Mouse (Mus musculus): Measurements from ENCODE around the gene Apold1.

Apold1 gene

DNA sequence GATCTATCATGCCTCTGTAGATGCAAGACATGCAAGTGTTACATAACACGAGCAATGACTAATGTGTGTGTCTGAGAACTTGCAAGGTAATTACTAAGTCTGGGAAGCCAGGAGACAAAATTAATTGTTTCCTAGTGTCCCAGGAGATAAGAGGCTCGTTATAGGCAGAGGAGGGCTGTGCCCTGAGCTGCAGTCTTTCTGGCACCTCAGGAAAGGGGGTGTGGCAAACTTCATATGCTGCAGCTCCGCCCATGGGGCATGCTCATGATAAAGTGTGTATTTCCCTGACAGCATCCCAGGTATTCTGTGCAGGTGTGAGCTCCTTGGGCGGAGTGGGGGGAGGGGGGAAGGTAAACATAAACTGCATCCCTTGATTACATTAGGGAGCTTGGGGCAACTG is 9.4 kb upstream of the Apold1 start:
- no peak for DNase-seq (ENCODE audit: low spot score in 2 of 2)

DNA sequence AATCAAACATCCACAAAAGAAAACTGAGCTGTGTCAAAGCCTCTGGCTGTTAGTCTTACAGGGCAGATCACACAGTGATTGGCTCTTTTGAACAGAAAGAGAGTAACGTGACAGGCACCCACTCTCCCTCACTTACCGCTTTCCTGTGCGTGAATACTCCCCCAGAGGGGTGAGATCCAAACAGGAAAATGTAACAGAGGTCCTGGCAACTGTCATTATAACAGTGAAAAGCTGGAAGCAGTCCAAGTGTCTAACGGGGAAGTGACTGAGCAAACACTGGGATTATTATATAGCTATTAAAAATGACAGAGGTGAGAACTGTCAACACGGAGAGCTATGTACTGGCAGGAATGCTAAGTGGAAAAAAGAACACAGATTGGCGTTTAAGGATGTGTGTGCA is 4.9 kb upstream of the Apold1 start:
- no peak for DNase-seq (ENCODE audit: low spot score in 2 of 2)

DNA sequence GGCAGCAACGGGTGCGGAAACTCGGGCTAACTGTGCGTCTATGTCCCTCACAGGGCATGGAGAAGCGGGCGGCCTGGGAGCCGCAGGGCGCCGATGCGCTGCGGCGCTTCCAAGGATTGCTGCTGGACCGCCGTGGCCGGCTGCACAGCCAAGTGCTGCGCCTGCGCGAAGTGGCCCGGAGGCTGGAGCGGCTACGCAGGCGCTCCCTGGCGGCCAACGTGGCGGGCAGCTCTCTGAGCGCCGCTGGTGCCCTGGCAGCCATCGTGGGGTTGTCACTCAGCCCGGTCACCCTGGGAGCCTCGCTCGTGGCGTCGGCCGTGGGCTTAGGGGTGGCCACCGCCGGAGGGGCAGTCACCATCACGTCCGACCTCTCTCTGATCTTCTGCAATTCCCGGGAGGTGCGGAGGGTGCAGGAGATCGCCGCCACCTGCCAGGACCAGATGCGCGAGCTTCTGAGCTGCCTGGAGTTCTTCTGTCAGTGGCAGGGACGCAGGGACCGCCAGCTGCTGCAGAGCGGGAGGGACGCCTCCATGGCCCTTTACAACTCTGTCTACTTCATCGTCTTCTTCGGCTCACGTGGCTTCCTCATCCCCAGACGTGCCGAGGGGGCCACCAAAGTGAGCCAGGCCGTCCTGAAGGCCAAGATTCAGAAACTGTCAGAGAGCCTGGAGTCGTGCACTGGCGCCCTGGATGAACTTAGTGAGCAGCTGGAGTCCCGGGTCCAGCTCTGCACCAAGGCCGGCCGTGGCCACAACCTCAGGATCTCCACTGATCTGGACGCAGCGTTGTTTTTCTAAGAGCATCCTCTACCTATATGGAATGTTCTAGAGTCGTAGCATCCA is 2.2 kb downstream of the Apold1 start:
- peak; percentile 77 to 83 for DNase-seq (ENCODE audit: low spot score in 2 of 2)

DNA sequence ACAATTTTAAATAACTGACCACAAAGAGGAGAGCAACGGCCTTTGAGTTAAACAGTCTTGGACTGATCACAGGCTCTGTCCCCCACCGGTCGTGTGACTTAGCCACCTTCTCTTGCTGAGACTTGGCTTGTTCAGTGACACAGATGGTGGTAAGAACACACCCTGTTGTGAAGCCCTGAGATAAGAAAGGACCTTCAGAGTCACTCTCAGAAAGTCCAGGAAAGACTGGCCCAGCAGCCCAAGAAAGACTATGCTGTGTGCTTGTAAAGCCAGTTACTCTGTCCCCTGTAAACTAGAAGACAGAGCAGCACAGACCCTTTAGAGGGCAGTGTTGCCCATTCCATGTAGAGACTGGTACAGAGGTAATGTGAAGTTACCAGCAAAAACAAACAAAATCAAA is 3.2 kb downstream of the Apold1 start:
- DNase-seq (ENCODE audit: low spot score in 2 of 2), result no peak

DNA sequence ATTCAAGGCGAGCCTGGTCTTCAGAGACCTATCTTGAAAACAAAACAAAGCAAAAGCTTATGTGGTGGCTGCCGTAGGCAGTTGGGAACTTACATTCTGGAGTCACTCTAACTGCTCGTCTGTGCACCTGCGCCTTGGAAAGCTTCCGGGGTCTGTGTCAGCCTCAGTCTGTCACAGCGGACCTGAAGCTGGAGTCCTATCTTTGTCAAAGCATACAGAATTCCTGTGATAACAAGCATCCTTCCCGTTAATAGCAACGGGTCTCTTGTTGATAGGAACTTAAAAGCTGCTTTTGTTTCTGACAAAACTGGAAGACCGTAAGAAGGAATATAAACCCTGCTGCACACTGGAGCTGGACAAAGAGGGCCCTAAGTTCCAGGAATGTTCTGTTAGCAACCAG is 6.9 kb downstream of the Apold1 start:
- DNase-seq (ENCODE audit: low spot score in 2 of 2), result no peak

DNA sequence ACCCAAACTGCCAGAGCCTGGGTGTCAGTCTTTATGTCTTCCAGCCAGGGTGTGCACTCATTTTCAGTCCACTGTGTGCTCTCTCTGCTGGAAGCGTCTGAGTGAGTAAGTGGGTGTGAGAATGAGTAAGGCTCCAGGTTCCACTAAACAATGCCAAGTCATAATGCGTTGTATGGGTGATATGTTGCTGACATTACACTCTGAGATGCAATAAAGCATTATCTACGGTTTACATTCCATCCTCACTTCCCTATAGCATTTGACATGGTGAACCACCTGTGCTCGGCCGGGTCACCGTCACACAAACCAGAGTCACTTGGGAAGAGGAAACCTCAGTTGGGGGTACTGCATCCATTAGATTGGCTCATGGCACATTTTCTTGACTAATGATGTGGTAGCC is 9.2 kb downstream of the Apold1 start:
- DNase-seq (ENCODE audit: low spot score in 2 of 2), result no peak

DNA sequence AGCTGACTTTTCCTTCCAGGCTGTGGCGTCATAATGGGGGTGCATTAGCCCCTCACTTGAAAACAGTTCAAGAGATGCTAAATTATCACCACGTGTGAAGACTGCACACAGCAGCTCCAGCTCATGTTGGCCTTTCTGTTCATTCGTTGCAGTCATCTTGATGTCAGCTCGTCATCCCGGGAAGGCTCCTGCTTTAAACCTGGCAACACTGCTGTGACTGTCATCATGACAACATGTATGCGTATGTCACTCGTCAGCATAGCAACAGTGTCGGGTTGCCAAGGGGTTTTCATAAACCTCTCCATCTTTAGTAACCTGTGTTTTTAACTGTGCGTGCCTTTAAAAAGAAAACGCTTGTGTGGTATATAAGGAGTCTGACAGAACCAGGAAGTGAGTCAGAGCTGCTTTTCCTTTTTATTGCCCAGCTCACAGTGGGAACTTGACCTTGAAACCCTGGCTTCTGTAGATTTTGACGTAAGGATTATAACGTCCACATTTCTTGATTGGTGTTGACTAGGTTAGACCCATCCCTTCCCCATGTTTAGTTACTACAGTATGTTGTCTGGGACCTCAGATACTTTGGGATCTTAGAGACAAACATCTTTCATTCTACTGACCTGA is 12.6 kb downstream of the Apold1 start:
- peak; percentile 43 to 74 for DNase-seq (ENCODE audit: low spot score in 2 of 2)

DNA sequence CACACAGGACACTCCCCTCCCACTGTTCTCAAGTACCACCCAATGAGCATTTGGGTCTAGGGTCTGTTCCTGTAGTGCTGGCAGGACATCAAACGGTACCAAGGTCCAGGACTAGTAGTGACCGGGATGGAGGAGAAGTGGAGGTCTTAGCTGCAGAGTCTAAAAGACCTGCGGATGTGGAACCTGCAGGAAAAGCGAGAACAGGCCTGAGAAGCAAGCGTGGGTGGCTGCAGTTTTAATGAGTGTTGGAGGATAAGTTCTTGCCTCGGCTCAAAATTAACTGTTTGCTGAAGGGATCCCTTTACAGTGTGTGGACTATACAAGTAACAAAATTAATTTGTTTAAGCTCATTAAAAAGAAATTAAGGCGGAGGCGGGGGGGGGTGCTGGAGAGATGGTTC is 13.5 kb downstream of the Apold1 start:
- DNase-seq (ENCODE audit: low spot score in 2 of 2), result no peak

DNA sequence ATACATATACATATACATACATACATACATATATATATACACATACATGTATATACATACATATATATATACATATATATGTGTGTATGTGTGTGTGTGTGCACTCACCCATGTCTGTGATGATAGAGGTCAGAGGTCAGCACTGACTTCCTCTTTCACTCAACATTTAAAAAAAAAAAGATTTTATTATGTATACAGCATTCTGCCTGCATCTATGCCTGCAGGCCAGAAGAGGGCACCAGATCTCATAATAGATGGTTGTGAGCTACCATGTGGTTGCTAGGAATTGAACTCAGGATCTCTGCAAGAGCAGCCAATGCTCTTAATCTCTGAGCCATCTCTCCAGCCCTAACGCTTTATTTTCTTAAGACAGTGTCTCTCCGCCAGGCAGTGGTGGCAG is 15.4 kb downstream of the Apold1 start:
- DNase-seq (ENCODE audit: low spot score in 2 of 2), result no peak

DNA sequence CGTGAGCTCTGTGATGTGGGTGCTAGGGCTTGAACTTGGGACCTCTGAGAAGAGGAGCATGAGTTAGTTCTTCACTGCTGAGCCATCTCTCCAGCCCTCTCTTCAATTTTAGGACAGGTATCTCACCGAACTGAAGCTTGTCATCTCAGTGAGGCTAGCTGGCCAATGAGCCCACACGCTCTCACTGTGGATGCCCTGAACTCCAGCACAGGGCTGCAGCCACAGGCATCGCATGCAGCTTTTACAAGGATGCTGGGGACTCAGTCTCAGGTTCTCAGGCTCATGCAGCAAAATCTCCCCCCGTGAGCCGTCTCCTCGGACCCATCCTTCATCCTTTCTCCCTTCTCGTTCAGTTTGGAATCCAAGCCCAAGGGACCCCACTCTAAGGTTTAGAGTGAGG is 16.6 kb downstream of the Apold1 start:
- no peak for DNase-seq (ENCODE audit: low spot score in 2 of 2)

DNA sequence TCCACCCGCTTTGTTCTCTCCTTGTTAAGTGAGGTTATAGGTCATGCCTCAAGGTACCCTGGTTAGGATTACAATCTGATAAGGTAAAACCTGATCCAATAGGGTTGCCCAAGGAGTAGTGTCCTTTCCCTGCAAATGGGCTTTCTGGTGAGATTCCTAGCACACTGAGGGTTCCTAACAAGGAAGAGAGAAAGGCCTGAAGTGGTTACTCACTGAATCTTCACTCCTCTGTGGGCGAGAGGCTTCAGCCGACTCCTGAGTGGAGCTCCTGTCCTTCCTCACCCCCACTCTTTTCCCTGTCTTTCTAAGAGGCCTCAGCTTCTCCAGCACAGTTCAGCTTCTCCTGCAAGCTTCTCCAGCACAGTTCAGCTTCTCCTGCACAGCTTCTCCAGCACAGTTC is 17.3 kb downstream of the Apold1 start:
- DNase-seq (ENCODE audit: low spot score in 2 of 2), result no peak

DNA sequence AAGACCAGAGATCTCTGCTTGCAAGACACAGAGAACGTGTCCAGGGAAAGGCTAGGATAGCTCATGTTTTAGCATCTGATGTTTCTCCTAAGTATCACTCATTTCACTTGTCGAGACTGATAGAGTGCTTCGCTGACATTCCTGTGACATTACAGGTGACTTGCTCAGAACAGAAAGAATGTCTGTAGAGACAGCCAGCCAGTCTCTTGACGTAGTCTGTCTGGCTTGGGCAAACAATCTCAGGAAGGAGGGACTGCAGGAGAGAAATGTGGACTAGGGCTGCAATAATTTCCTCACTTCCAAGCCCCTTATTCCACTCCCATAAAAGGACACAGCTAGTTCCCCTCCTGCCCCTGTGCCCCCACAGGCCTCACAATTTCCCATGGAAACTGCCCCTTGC is 18.8 kb downstream of the Apold1 start:
- no peak for DNase-seq (ENCODE audit: low spot score in 2 of 2)

DNA sequence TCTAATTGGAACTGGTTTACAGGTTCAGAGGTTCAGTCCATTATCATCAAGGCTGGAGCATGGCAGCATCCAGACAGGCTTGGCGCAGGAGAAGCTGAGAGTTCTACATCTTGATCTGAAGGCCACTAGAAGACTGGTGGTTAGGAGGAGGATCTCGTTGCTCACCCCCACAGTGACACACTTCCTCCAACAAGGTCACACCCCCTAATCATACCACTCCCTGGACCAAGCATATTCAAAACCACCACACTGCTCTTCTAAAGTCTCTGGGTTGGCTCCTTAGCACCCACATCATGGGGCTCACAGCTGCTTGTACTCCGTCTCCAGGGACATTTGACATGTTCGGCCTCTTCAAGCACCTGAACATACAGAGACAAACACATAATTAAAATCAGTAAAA is 20.5 kb downstream of the Apold1 start:
- no peak for DNase-seq (ENCODE audit: low spot score in 2 of 2)

DNA sequence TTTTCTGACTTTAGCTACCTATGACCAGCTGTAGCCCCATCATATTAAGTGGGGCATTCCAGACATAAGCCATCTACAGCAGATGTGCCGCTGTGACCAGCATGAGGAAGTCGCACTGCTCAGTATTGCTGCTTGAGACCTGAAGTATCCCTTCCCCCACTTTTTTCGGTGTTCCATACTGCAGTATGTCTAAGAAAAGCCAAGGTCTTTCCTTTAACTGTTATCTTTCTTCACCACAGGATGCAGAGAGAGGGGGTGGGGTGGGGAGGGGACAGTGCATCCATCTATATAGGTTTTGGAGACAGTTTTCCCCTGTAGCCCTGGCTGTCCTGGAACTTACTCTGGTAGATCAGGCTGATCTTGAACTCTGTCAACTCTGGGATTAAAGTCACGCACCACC is 24.9 kb downstream of the Apold1 start:
- no peak for DNase-seq (ENCODE audit: low spot score in 2 of 2)

DNA sequence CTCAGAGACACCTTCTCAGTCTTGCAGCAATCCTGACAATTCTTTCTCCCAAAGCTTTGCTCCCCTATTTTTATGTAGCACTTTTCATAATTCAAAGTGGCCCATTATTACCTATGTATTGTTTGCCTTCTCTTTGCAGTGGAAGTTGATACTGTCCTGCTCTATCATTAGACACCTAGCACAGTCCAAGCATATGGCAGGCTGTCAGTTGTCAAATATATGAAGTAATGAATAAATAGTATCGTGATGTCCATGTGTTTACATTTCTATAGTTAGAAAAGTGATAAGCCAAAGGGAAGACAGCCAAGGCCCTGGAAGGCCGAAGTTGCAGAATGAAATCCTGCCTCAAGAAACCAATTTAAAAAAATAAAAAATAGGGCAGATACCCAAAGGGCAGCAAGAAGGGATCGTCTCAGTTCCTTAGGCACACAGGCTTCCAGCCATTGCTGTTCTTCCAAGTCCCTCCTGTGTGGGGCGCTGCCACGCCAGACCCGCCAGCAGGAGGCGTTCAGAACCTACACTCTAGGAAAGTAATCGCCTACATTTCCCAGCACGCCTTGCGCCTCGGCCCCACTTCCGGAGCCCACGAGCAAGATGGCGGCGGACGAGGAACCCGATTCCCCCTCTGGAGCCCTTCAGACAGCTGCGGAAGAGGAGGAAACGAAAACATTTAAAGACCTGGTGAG is 29.7 kb downstream of the Apold1 start, which contains the start of gene Ddx47:
TSS of gene Ddx47 (plus strand) at position 565 of the 686 bp plus-strand sequence.
- DNase-seq (ENCODE audit: low spot score in 2 of 2), result peak; percentile 88 to 93

DNA sequence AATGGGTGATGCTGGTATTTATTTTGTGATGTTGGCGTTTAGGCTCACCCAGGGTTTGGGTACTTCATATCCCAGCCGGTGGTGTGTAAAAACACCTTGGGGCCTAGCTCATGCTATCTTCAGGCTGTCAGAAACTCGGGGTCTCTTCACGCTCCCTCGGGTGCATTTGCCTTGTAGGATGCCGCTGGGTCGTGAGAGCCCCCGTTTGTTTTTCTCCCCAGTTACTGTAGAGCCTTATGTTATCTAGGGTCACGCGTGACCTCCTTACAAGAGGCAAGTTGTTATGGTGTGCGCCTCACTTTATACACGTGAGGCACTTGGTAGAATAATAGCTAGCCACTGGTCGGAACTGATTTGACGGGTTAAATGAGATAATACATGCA is 30.2 kb downstream of the Apold1 start:
- no peak for DNase-seq (ENCODE audit: low spot score in 2 of 2)

DNA sequence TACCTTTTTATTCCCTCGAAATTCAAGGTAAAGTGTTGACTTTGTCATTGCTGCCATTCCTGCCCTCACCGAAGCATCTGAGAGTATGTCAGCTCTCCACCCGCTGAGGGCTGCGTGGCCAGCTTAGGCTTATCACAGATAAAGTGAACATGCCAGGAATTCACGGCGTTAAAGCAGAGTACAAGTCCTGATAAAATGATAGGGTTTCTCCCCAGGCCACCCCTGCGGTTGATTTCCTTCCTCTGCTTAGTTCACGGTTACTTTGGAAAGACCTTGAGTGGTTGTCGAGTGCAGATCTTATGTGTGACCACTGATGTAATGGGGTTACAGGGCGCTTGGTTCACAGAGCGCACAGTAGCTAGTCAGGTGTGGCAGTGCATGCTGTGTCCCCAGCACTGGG is 35.7 kb downstream of the Apold1 start:
- DNase-seq (ENCODE audit: low spot score in 2 of 2), result no peak

DNA sequence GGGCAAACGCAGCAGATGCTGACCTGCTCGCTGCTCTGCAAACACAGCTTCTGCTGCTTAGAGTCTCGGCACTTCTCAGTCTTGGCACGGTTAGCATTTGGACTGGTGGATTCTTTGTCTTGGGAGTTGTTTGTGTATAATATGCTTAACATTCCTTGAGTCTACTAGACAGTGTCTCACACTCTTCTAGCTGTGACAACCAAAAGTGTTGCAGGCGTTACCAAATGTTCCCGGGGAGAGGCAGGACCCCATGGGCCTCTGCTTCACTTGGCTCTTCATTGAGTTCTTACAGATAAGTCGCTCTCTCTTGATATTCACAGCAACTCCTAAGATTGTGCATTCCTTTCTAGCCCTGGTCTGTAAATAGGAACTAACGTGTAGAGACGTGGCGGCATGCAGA is 38.0 kb downstream of the Apold1 start:
- no peak for DNase-seq (ENCODE audit: low spot score in 2 of 2)

DNA sequence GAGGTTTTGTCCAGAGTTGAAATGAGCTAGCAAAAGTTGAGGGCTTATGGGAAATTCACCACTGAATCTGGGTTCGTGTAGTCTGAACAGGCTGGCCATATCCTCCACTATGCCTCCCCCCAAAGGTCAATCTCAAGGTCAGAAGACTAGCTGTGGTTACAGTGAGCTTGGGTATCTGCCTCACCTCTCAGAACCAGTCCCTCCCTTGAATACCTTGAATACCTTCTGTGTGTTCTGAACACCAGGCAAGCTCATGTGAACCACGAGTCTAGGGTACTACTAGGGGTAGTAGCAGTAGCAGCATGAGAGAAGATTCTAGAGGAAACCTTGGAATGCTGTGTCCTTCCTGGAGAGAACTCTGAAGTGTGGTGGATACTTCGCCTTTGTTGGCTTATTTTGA is 40.1 kb downstream of the Apold1 start:
- no peak for DNase-seq (ENCODE audit: low spot score in 2 of 2)

DNA sequence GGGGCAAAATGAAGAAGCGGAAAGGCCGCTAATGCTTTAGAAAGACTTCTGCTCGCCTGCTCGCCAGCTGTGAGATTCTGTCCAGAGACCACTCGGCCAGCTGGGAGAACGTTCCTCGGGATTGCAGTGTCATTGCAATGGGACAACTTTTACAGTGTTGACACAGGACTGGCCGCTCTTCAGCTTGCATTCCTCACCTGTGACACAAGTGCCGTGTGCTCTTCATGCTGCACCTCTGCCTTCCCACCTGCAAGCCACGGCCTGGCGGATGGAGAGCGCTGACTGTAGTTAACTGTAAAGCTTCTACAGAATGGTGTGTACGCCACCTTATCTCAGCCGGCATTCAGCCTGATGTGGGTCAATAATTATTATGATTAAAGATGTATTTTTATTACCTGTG is 41.9 kb downstream of the Apold1 start:
- no peak for DNase-seq (ENCODE audit: low spot score in 2 of 2)

DNA sequence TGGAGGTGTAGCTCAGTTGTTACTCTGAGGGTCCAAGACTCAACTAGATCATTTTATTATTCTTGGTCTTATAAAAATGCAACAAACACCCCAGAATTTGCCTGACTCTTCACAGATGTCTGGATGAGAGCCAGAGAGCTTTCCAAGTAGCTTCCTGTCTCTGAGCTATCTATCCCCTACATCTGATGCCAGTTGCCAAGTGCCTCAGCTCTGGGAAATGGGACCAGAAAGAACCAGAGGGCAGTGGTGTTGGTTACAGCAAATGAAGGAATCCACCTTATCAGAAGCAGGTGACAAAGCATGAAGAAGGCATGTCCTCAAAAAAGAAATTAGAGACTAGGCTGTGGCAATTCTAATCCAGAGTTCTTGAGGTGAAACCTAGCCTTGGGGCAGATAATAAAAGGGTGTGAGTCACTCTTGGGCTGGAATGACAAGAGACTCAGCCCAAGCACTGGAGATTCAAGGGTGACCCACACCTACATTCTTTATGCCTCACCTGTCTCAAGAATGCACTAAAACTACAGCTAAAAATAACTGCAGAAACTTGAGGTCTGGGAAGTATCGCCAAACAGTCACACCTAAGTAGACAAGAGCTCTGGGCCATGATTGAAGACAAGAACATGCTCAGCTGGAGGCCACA is 43.4 kb downstream of the Apold1 start:
- DNase-seq (ENCODE audit: low spot score in 2 of 2), result no peak

DNA sequence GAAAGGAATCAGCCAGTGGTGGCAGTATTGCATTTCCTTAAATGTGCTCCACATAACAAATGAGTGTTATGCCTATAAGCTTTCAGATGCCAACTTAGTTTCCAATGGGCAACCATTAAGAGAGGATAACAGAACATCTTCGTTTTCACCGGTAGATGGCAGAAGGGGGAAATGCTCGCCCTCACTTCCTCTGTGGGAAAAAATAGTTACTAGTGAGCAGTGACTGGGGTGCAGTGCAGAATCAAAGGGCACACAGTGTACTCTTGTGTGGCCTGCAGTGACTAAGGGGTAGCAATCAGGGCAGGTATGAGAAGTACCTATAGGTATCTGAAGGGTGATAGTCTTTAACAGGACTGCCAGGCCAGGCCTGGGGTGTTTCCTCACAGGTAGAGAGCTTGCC is 44.7 kb downstream of the Apold1 start:
- DNase-seq (ENCODE audit: low spot score in 2 of 2), result no peak

DNA sequence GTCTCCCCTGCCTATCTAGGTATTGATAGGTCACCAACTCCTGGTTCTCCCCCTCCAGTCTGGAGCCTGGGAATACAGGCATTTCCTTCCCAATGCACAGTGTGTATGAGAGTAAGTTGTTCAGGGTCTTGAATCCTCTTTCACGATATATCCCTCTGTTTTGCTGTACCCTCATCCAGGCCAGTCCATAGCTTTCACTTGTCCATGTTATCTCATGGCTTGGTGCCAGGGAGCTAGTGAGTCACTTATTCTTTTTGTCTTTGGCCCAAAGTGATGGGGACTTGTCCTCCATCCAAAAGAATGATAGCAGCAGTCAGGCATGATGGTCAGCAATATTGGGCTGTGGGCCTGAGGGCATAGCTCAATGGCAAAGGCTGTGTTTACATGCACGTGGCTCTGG is 45.2 kb downstream of the Apold1 start:
- DNase-seq (ENCODE audit: low spot score in 2 of 2), result no peak

Data from frontal cortex, postnatal 10 days (tissue).